Mouse (Mus musculus) neural tube, embryonic 15.5 days (tissue): ENCODE measurements around the gene Rere. TPM values are rescaled to one million over a fixed set of nuclear protein-coding genes. Genes with fewer than 3 reads are reported as not detected.
"Not testable (repeated sequence)": the region's sequence is repeated elsewhere in the genome, so short reads cannot be mapped to it uniquely, and the experiment has no call there.

ENCODE experiments used
- ATAC-seq: fragments of 200-750 bp; cut with Nextera tagmentation; 2 replicates; pipeline ENCODE4 v1.8.0; 2017; ENCODE audit warnings: mild to moderate bottlenecking, moderate TSS enrichment, moderate library complexity; ENCODE audit not compliant: low FRiP score
- H3K27ac ChIP-seq: fragments of 300-500 bp; sonication (generic); replicated peaks from 2 replicates; pipeline ENCODE4 v1.5.1; 2015; ENCODE audit warnings: mild to moderate bottlenecking, inconsistent platforms
- H3K27me3 ChIP-seq: fragments of 300-500 bp; sonication (generic); replicated peaks from 2 replicates; pipeline ENCODE4 v1.6.1; 2015; ENCODE audit warnings: inconsistent platforms
- H3K36me3 ChIP-seq: fragments of 300-500 bp; sonication (generic); 2 replicates; pipeline ENCODE4 v1.6.1; 2015; ENCODE audit warnings: inconsistent platforms
- H3K4me1 ChIP-seq: fragments of 300-500 bp; sonication (generic); 2 replicates; pipeline ENCODE4 v1.6.1; 2015; ENCODE audit warnings: inconsistent platforms
- H3K4me2 ChIP-seq: fragments of 300-500 bp; sonication (generic); 2 replicates; pipeline ENCODE4 v1.6.1; 2015; ENCODE audit warnings: inconsistent platforms, mild to moderate bottlenecking, moderate library complexity
- H3K4me3 ChIP-seq: fragments of 300-500 bp; sonication (generic); replicated peaks from 2 replicates; pipeline ENCODE4 v1.5.1; 2015; ENCODE audit warnings: mild to moderate bottlenecking, inconsistent platforms
- H3K9ac ChIP-seq: fragments of 300-500 bp; sonication (generic); replicated peaks from 2 replicates; pipeline ENCODE4 v1.6.1; 2015; ENCODE audit warnings: mild to moderate bottlenecking, inconsistent platforms
- H3K9me3 ChIP-seq: fragments of 300-500 bp; sonication (generic); replicated peaks from 2 replicates; pipeline ENCODE4 v1.6.1; 2016; ENCODE audit warnings: inconsistent platforms
- WGBS: fragments of 180-500 bp; shearing (Covaris S2); methylation state at CpG from one replicate; pipeline ENCODE4 v1.1.7; 2015; ENCODE audit warnings: mixed read lengths; 5-methylcytosine and 5-hydroxymethylcytosine counted together
- polyA plus RNA-seq: library from polyadenylated mRNA; unstranded; fragments of >200 nt; fragmentation: Nextera tagmentation; extraction: Ambion mirVana; gene quantifications from 2 replicates; pipeline ENCODE4 v1.2.1, GENCODE M21; 2015

Gene Rere
- polyA plus RNA-seq, 1 experiment from 2014 or later = 34.6 TPM

GRCm38 (mm10) chr4:150509026-150509712, 227.7 kb downstream of the Rere start:
- H3K27me3 ChIP-seq = no peaks in the 10 kb centered on the region
- WGBS = 82% methylated on average over 3 of the region's 3 CpGs
- ATAC-seq = no peak
- no peak overlapping the region for H3K4me2 ChIP-seq
- H3K36me3 ChIP-seq = peaks cover 37% of the 10 kb centered on the region
- no peaks in the 10 kb centered on the region for H3K9me3 ChIP-seq
- no peak overlapping the region for H3K27ac ChIP-seq
- no peak overlapping the region for H3K4me3 ChIP-seq
- no peak overlapping the region for H3K9ac ChIP-seq
- H3K4me1 ChIP-seq = no peaks in the 10 kb centered on the region

DNA sequence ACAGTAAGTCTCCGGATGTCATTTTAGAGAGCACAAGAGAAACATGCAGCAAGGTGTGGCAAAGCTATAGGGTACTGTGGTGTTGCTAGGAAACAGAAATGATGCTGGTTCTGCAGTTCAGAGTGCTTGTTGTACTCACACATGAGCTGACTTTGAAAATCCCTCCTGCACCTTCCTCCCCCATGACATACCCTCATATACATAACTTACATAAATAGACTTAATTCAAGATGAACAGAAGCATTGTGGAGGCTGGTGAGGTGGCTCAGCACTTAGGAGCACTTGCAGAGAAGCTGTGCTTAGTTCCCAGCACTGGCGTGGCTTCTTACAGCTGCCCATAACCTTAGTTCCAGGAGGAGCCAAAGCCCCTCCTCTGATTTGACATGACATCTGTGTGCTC, 228.6 kb downstream of the Rere start:
- no peaks in the 10 kb centered on the region for H3K27me3 ChIP-seq
- H3K4me2 ChIP-seq = no peak overlapping the region
- no peak overlapping the region for H3K4me3 ChIP-seq
- no peak overlapping the region for H3K27ac ChIP-seq
- ATAC-seq = no peak
- no peaks in the 10 kb centered on the region for H3K9me3 ChIP-seq
- peaks cover 37% of the 10 kb centered on the region for H3K36me3 ChIP-seq
- no peak overlapping the region for H3K9ac ChIP-seq
- 73% methylated on average over 2 of the region's 2 CpGs for WGBS
- no peaks in the 10 kb centered on the region for H3K4me1 ChIP-seq

DNA sequence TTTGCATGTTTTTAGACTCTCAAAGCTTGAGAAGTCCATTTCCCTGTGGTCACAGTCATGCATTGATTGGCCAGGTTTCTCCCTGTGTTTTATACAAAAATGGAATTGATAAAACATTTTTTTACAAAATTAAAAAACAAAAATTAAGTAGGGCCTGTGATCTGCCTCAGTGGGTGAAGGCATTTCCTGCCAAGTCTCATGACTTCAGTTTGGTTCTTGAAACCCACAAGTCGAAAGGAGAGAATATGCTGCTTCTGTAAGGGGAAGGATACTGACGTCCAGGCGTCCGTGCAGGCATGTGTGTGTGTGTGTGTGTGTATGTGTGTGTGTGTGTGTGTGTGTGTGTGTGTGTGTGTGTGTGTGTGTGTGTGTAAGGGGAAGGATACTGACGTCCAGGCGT, 231.9 kb downstream of the Rere start:
- not testable (repeated sequence) for H3K9me3 ChIP-seq, H3K4me1 ChIP-seq, H3K27me3 ChIP-seq, H3K4me3 ChIP-seq, H3K9ac ChIP-seq, H3K4me2 ChIP-seq, ATAC-seq, H3K27ac ChIP-seq
- WGBS = 94% methylated on average over 4 of the region's 6 CpGs
- peaks cover 37% of the 10 kb centered on the region for H3K36me3 ChIP-seq

GRCm38 (mm10) chr4:150516201-150516600, 234.8 kb downstream of the Rere start:
- Histone ChIP-seq H3K4me3 (no peak overlapping the region), H3K4me2 (no peak overlapping the region), H3K9ac (no peak overlapping the region), H3K9me3 (no peaks in the 10 kb centered on the region), H3K4me1 (peaks cover 9% of the 10 kb centered on the region; the same call in 1 of the 2 replicates), H3K27me3 (no peaks in the 10 kb centered on the region), H3K27ac (no peak overlapping the region), H3K36me3 (peaks cover 14% of the 10 kb centered on the region)
- 86% methylated on average over 2 of the region's 2 CpGs for WGBS
- ATAC-seq = no peak

DNA sequence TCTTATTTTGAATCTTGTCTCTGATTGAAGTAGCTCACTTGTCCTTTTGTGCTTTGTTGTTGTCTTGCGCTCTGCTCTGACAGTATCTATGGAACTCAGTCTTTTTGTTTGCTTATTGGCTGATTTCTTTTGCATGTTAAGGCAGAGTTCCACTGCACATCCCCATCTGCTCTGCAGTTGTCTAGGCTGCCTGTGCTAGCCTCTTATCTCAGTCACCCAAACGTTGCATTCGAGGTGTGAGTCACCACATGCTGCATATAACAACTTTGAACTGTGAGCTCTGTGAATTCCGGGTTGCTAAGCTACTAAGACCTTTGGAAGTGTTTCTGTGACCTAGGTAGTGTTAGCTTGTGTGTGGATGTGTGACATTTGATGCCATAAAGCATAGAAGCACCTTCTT, 235.9 kb downstream of the Rere start:
- H3K27ac ChIP-seq = peak overlapping the region; percentile 6; the same call in 1 of the 2 replicates
- H3K9ac ChIP-seq = no peak overlapping the region
- H3K4me1 ChIP-seq = peaks cover 9% of the 10 kb centered on the region; the same call in 1 of the 2 replicates
- H3K27me3 ChIP-seq = no peaks in the 10 kb centered on the region
- no peak overlapping the region for H3K4me3 ChIP-seq
- H3K36me3 ChIP-seq = peaks cover 9% of the 10 kb centered on the region
- H3K4me2 ChIP-seq = no peak overlapping the region
- no peaks in the 10 kb centered on the region for H3K9me3 ChIP-seq
- ATAC-seq = no peak
- 54% methylated on average over 4 of the region's 4 CpGs for WGBS

DNA sequence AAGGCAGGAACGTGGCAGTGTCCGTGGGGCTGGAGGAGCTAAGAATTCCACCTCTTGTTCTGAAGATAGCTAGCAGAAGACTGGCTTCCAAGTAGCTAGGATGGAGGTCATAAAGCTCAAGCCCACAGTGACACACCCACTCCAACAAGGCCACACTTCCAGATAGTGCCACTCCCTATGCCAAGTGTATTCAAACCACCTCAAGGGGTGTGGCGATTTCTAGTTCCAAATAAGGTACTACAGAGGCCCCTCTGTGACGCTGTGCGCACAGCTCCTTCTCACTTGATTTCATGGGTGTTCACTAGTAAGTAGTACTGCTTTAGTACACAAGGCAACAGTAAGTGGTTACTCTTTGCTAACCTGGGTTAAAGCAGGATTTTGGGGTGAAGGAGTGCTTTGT, 237.4 kb downstream of the Rere start:
- ATAC-seq = no peak
- no peaks in the 10 kb centered on the region for H3K9me3 ChIP-seq

DNA sequence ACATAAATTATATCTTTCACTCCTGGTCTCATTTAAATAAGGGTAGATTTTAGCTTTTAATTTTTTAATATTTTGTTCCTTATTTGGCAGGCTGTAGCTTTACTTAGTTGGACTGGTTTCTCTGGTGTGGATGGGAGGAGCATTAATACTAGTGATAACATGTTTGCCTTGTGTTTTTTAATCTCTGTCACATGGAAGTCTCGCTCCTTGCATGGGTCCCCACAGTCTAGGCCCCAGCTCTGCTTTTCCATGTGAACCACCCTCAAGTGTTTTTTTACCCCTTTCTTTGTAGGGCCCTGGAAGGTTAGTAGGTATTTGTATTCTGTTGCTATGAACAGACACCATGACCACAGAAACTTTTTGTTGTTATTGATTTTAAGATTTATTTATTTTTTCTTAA, 238.6 kb downstream of the Rere start:
- H3K27me3 ChIP-seq = no peaks in the 10 kb centered on the region
- H3K9me3 ChIP-seq = no peaks in the 10 kb centered on the region
- no peak overlapping the region for H3K9ac ChIP-seq
- H3K27ac ChIP-seq = no peak overlapping the region
- H3K4me1 ChIP-seq = peaks cover 20% of the 10 kb centered on the region; the same call in 1 of the 2 replicates
- no peak overlapping the region for H3K4me2 ChIP-seq
- WGBS = 96% methylated on average over 1 of the region's 1 CpGs
- no peak for ATAC-seq
- H3K36me3 ChIP-seq = peaks cover 5% of the 10 kb centered on the region; the same call in 1 of the 2 replicates
- H3K4me3 ChIP-seq = no peak overlapping the region

More for the DNA sequence above, 237.4 kb downstream of the Rere start:
- H3K4me2 ChIP-seq = no peak overlapping the region
- H3K27me3 ChIP-seq = no peaks in the 10 kb centered on the region
- peaks cover 15% of the 10 kb centered on the region; the same call in 1 of the 2 replicates for H3K4me1 ChIP-seq
- no peak overlapping the region for H3K4me3 ChIP-seq
- peaks cover 5% of the 10 kb centered on the region; the same call in 1 of the 2 replicates for H3K36me3 ChIP-seq
- H3K9ac ChIP-seq = no peak overlapping the region
- no peak overlapping the region for H3K27ac ChIP-seq
- 92% methylated on average over 5 of the region's 5 CpGs for WGBS

DNA sequence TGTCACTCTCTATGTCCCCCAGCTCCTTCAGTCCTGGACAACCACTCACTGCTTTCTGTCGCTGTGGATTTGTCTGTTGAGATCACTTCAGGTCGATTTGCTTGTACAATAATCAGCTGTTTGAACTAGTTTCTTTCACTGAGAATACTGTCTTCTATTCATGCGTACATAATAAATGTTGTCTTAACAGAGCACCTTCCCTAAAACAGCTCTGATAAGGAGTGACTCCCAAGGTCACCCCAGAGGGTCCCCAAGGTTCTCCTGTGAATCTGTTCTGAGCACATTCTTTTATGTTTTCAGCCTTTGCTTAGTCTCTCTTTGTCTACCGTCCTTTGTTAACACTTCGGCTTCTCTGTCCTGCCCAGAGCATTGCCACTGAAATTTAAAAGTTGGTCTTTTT, 241.0 kb downstream of the Rere start:
- Histone ChIP-seq H3K4me1 (peaks cover 27% of the 10 kb centered on the region), H3K9me3 (no peaks in the 10 kb centered on the region), H3K4me2 (no peak overlapping the region), H3K27me3 (no peaks in the 10 kb centered on the region), H3K9ac (no peak overlapping the region), H3K4me3 (no peak overlapping the region), H3K36me3 (peaks cover 5% of the 10 kb centered on the region; the same call in 1 of the 2 replicates), H3K27ac (no peak overlapping the region)
- ATAC-seq = no peak
- WGBS = 55% methylated on average over 5 of the region's 5 CpGs

DNA sequence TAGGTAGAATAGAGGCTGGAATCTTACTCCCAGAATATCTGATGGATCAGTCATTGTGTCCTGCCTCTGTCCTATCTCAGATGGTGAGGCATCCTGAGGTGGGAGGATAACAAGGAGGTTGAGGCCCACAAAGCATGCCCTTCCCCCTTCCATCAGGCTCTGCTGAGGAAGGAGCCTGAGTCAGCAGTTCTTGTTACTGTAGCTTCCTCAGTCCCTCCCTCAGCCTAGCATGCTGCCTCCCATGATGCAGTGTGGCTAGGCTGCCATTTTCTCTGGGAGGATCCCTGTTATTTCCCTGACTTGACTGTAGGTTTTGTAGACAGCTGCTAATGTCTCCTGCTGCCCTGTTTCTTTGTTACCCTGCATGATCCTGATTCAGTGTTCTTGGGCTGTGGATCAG, 241.9 kb downstream of the Rere start:
- peaks cover 26% of the 10 kb centered on the region for H3K4me1 ChIP-seq
- H3K4me3 ChIP-seq = no peak overlapping the region
- H3K9ac ChIP-seq = no peak overlapping the region
- peaks cover 5% of the 10 kb centered on the region; the same call in 1 of the 2 replicates for H3K36me3 ChIP-seq
- no peak overlapping the region for H3K4me2 ChIP-seq
- no peaks in the 10 kb centered on the region for H3K27me3 ChIP-seq
- no peaks in the 10 kb centered on the region for H3K9me3 ChIP-seq
- no peak overlapping the region for H3K27ac ChIP-seq
- ATAC-seq = peak; percentile 40; the same call in 1 of the 2 replicates

DNA sequence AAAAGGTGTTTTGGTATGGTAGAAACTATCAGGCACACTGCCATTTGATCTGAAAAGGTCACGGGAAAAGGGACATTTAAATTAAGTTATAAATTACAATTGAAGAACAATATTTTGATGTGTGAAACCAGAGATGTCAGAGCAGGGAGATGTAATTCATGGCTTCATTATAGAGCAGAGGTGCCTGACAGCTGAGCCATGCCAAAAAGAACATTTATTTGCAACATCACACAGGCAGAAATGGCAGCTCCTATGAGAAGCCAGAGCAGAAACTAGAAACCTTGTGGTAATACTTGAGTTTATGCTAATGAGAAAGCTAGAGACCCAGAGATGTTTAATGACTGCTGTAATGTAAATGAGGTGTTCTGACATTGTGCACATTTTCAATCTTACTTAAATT, 244.8 kb downstream of the Rere start:
- peaks cover 31% of the 10 kb centered on the region for H3K4me1 ChIP-seq
- no peaks in the 10 kb centered on the region for H3K9me3 ChIP-seq
- H3K4me2 ChIP-seq = no peak overlapping the region
- no peak overlapping the region for H3K9ac ChIP-seq
- peaks cover 9% of the 10 kb centered on the region; the same call in 1 of the 2 replicates for H3K36me3 ChIP-seq
- 36% methylated on average over 1 of the region's 1 CpGs for WGBS
- H3K27me3 ChIP-seq = no peaks in the 10 kb centered on the region
- no peak overlapping the region for H3K4me3 ChIP-seq
- H3K27ac ChIP-seq = peak overlapping the region; percentile 64
- 0 out of 2 replicates have a peak, but pooled peaks have one; percentile 25 for ATAC-seq

- H3K9me3 ChIP-seq = no peaks in the 10 kb centered on the region
- WGBS = 92% methylated on average over 1 of the region's 1 CpGs
- no peak overlapping the region for H3K27ac ChIP-seq
- H3K9ac ChIP-seq = no peak overlapping the region
- no peak for ATAC-seq
- no peak overlapping the region for H3K4me3 ChIP-seq
- H3K4me2 ChIP-seq = no peak overlapping the region
- peaks cover 40% of the 10 kb centered on the region for H3K4me1 ChIP-seq
- no peaks in the 10 kb centered on the region for H3K27me3 ChIP-seq
- H3K36me3 ChIP-seq = peaks cover 9% of the 10 kb centered on the region; the same call in 1 of the 2 replicates
These were observed 247.0 kb downstream of the Rere start for GRCm38 (mm10) chr4:150528426-150528825.

- no peak overlapping the region for H3K27ac ChIP-seq
- H3K9me3 ChIP-seq = no peaks in the 10 kb centered on the region
- 93% methylated on average over 5 of the region's 5 CpGs for WGBS
- peaks cover 36% of the 10 kb centered on the region for H3K4me1 ChIP-seq
- H3K4me3 ChIP-seq = no peak overlapping the region
- H3K4me2 ChIP-seq = no peak overlapping the region
- peaks cover 9% of the 10 kb centered on the region; the same call in 1 of the 2 replicates for H3K36me3 ChIP-seq
- ATAC-seq = no peak
- H3K9ac ChIP-seq = no peak overlapping the region
- H3K27me3 ChIP-seq = no peaks in the 10 kb centered on the region
These were observed 247.4 kb downstream of the Rere start for GRCm38 (mm10) chr4:150528846-150529245.
